Mouse (Mus musculus) MEL (cell line): ENCODE measurements around the gene Adam19. TPM values are rescaled to one million over a fixed set of nuclear protein-coding genes. Genes with fewer than 3 reads are reported as not detected.

Experiments used
- DNase-seq: peaks from one replicate; pipeline ENCODE4 v3.0.0; 2011; ENCODE audit warnings: low read depth, low spot score
- H3K27ac ChIP-seq: 2 replicates; pipeline ENCODE4 v1.5.1; 2012; ENCODE audit warnings: low read depth, mild to moderate bottlenecking, control low read depth, low read length, moderate library complexity; ENCODE audit not compliant: control insufficient read depth
- H3K27me3 ChIP-seq, 2 experiments: fragments of 150-350 bp in 1 of 2; sonication (generic) in 1 of 2; 2 replicates each; pipeline ENCODE4 v1.6.1; 2012; ENCODE audit warnings: low read length in 2 of 2, mild to moderate bottlenecking in 2 of 2, improper control_type of control experiment in 1 of 2, moderate library complexity in 1 of 2; ENCODE audit not compliant: insufficient read depth in 2 of 2, control insufficient read depth in 1 of 2
- H3K36me3 ChIP-seq, 2 experiments: 2 replicates each; pipeline ENCODE4 v1.6.1; 2012 to 2014; ENCODE audit warnings: low read length in 2 of 2, improper control_type of control experiment in 1 of 2, inconsistent platforms in 1 of 2, mild to moderate bottlenecking in 1 of 2; ENCODE audit not compliant: insufficient read depth in 2 of 2, control insufficient read depth in 1 of 2
- H3K4me1 ChIP-seq, 2 experiments: fragments of 150-350 bp in 1 of 2; sonication (generic) in 1 of 2; 2 replicates each; pipeline ENCODE4 v1.6.1; 2012; ENCODE audit warnings: low read length in 2 of 2, improper control_type of control experiment in 1 of 2, mild to moderate bottlenecking in 1 of 2; ENCODE audit not compliant: insufficient read depth in 2 of 2, control insufficient read depth in 1 of 2
- H3K4me3 ChIP-seq, 2 experiments: fragments of 150-350 bp in 1 of 2; sonication (generic) in 1 of 2; 2 replicates each; pipeline ENCODE4 v1.5.1; 2012; ENCODE audit warnings: low read depth in 2 of 2, low read length in 2 of 2, mild to moderate bottlenecking in 2 of 2, moderate library complexity in 2 of 2, control low read depth in 1 of 2, improper control_type of control experiment in 1 of 2; ENCODE audit not compliant: control insufficient read depth in 1 of 2, insufficient read depth in 1 of 2
- H3K79me2 ChIP-seq: 2 replicates; pipeline ENCODE4 v1.6.1; 2012; ENCODE audit warnings: mild to moderate bottlenecking, low read length, moderate library complexity; ENCODE audit not compliant: control insufficient read depth, poor library complexity, insufficient read depth
- H3K9ac ChIP-seq: 2 replicates; pipeline ENCODE4 v1.6.1; 2012; ENCODE audit warnings: low read depth, mild to moderate bottlenecking, control low read depth, low read length, moderate library complexity; ENCODE audit not compliant: control insufficient read depth, poor library complexity, severe bottlenecking
- H3K9me3 ChIP-seq: fragments of 150-350 bp; sonication (generic); replicated peaks from 2 replicates; pipeline ENCODE4 v1.6.1; 2012; ENCODE audit warnings: mild to moderate bottlenecking, low read length, improper control_type of control experiment, moderate library complexity; ENCODE audit not compliant: insufficient read depth
- CHD2 ChIP-seq: IDR thresholded peaks from 2 replicates; pipeline ENCODE4 v1.6.1; 2011; ENCODE audit warnings: low read length, improper control_type of control experiment
- CTCF ChIP-seq, 3 experiments: IDR thresholded peaks in 2 of 3; conservative IDR thresholded peaks in 1 of 3; 2 replicates each; pipeline ENCODE4 v1.5.1; 2011 to 2012; ENCODE audit warnings: low read length in 3 of 3, low read depth in 2 of 3, mild to moderate bottlenecking in 2 of 3, improper control_type of control experiment in 1 of 3, inconsistent platforms in 1 of 3, mixed read lengths in 1 of 3, moderate library complexity in 1 of 3; ENCODE audit not compliant: control insufficient read depth in 1 of 3, insufficient read depth in 1 of 3, poor library complexity in 1 of 3, severe bottlenecking in 1 of 3
- E2F4 ChIP-seq: IDR thresholded peaks from 2 replicates; pipeline ENCODE4 v1.6.1; 2011; ENCODE audit warnings: low read depth, low read length, improper control_type of control experiment, borderline replicate concordance
- ELF1 ChIP-seq: IDR thresholded peaks from 2 replicates; pipeline ENCODE4 v1.6.1; 2014; ENCODE audit warnings: low read depth, mild to moderate bottlenecking, inconsistent platforms, low read length, improper control_type of control experiment, moderate library complexity
- ETS1 ChIP-seq: IDR thresholded peaks from 2 replicates; pipeline ENCODE4 v1.6.1; 2012; ENCODE audit warnings: low read depth, mild to moderate bottlenecking, inconsistent platforms, low read length, improper control_type of control experiment, moderate library complexity
- HCFC1 ChIP-seq: IDR thresholded peaks from 2 replicates; pipeline ENCODE4 v1.6.1; 2012; ENCODE audit warnings: low read depth, mild to moderate bottlenecking, inconsistent platforms, low read length, improper control_type of control experiment, moderate library complexity
- JUND ChIP-seq: IDR thresholded peaks from 2 replicates; pipeline ENCODE4 v1.6.1; 2011; ENCODE audit warnings: low read depth, mild to moderate bottlenecking, improper control_type of control experiment, low read length
- MYB ChIP-seq: IDR thresholded peaks from 2 replicates; pipeline ENCODE4 v1.6.1; 2011; ENCODE audit warnings: mild to moderate bottlenecking, low read depth, low read length, improper control_type of control experiment
- MYC ChIP-seq: IDR thresholded peaks from 2 replicates; pipeline ENCODE4 v1.6.1; 2011; ENCODE audit warnings: low read depth, mild to moderate bottlenecking, low read length, improper control_type of control experiment, moderate library complexity
- NELFE ChIP-seq: IDR thresholded peaks from 2 replicates; pipeline ENCODE4 v1.6.1; 2011; ENCODE audit warnings: low read depth, low read length, improper control_type of control experiment
- POLR2AphosphoS2 ChIP-seq: IDR thresholded peaks from 2 replicates; pipeline ENCODE4 v1.6.1; 2011; ENCODE audit warnings: low read length, improper control_type of control experiment
- SMC3 ChIP-seq: IDR thresholded peaks from 2 replicates; pipeline ENCODE4 v1.6.1; 2011; ENCODE audit warnings: low read depth, low read length, improper control_type of control experiment
- TBP ChIP-seq: IDR thresholded peaks from 2 replicates; pipeline ENCODE4 v1.8.0; 2011; ENCODE audit warnings: low read depth, low read length, improper control_type of control experiment
- ZKSCAN1 ChIP-seq: IDR thresholded peaks from 2 replicates; pipeline ENCODE4 v1.6.1; 2012; ENCODE audit warnings: low read depth, mild to moderate bottlenecking, inconsistent platforms, low read length, improper control_type of control experiment, moderate library complexity
- ZMIZ1 ChIP-seq: IDR thresholded peaks from 2 replicates; pipeline ENCODE4 v1.6.1; 2012; ENCODE audit warnings: low read depth, mild to moderate bottlenecking, inconsistent platforms, low read length, improper control_type of control experiment, moderate library complexity
- polyA plus RNA-seq, 2 experiments: library from polyadenylated mRNA; stranded (reverse) in 1 of 2; unstranded in 1 of 2; fragments of >175 nt in 1 of 2; fragments of >200 nt in 1 of 2; gene quantifications; 2 replicates each; pipeline versions ENCODE4 v1.2.1 to v1.2.4; 2012; ENCODE audit warnings: low replicate concordance in 2 of 2, low read depth in 1 of 2; ENCODE audit not compliant: insufficient read length in 2 of 2, insufficient read depth in 1 of 2, missing spikeins in 1 of 2
- total RNA-seq: library from RNA; depleted of rRNA; stranded (reverse); fragments of 300-350 nt; gene quantifications from 2 replicates; pipeline ENCODE4 v1.2.3, GENCODE M21; 2012

Gene Adam19
- total and polyA plus RNA-seq, 3 experiments, result 0.12 to 0.19 TPM; not detected in 1

DNA sequence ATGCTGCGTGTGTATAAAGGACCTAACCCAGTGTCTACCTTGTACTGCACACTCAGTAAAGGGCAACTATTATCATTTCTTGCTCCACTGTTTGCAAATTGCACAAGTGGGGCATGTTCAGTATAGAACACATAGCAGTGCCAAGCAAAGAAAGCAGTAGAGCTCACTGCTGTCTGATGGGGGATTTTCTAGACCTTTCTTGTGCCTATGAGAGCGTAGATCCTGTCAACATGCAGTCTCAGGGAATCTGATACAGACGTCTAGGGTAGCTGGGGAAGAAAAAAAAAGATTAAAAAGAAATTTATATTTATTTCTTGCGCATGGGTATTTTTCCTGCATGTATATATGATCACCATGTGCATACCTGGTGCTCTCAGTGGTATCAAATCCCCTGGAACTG is 14.4 kb downstream of the Adam19 start:
- no peaks in the 10 kb centered on the region for H3K27me3 ChIP-seq
- no peaks in the 10 kb centered on the region for H3K9me3 ChIP-seq
- no peak for DNase-seq
- H3K4me3 ChIP-seq, result no peak overlapping the region
- H3K9ac ChIP-seq, result no peak overlapping the region
- no peaks in the 10 kb centered on the region for H3K79me2 ChIP-seq
- peaks cover 0 to 9% of the 10 kb centered on the region in 2 experiments; a peak in 2 of 4 replicates for H3K36me3 ChIP-seq
- TF ChIP-seq ZMIZ1, result no peak
- H3K27ac ChIP-seq, result no peak overlapping the region
- peaks cover 6 to 14% of the 10 kb centered on the region in 2 experiments; a peak in 3 of 4 replicates for H3K4me1 ChIP-seq

GRCm38 (mm10) chr11:46070789-46071188 is 15.0 kb downstream of the Adam19 start:
- Histone ChIP-seq H3K36me3 (peaks cover 0 to 11% of the 10 kb centered on the region in 2 experiments; a peak in 2 of 4 replicates), H3K79me2 (no peaks in the 10 kb centered on the region), H3K4me1 (peaks cover 10 to 13% of the 10 kb centered on the region in 2 experiments), H3K27ac (no peak overlapping the region), H3K9ac (no peak overlapping the region), H3K4me3 (no peak overlapping the region), H3K9me3 (no peaks in the 10 kb centered on the region), H3K27me3 (no peaks in the 10 kb centered on the region)
- TF ChIP-seq CTCF (IDR thresholded peaks at IDR 0.05 in 2 of 3, conservative IDR thresholded peaks at IDR 0.05 in 1 of 3; ENCODE audit: control insufficient read depth in 1 of 3, insufficient read depth in 1 of 3, low read depth in 2 of 3, low read length in 3 of 3, poor library complexity in 1 of 3, severe bottlenecking in 1 of 3) (peak in 1 of 3 experiments; percentile 37; a peak in 3 of 6 replicates), ELF1 (no peak), SMC3 (peak; percentile 16; the same call in 1 of the 2 replicates)
- DNase-seq, result no peak

- Histone ChIP-seq H3K27me3 (no peaks in the 10 kb centered on the region), H3K36me3 (peaks cover 0 to 23% of the 10 kb centered on the region in 2 experiments; a peak in 2 of 4 replicates), H3K79me2 (no peaks in the 10 kb centered on the region), H3K9ac (no peak overlapping the region), H3K27ac (no peak overlapping the region), H3K9me3 (no peaks in the 10 kb centered on the region), H3K4me3 (no peak overlapping the region), H3K4me1 (peaks cover 21 to 25% of the 10 kb centered on the region in 2 experiments)
- DNase-seq, result no peak
- no peak for TF ChIP-seq JUND
- TF ChIP-seq CHD2, result no peak
- TF ChIP-seq ELF1, result no peak
- no peak for TF ChIP-seq ETS1
- TF ChIP-seq NELFE, result no peak
- no peak for TF ChIP-seq MYB
- TF ChIP-seq HCFC1, result no peak
- TF ChIP-seq CTCF (IDR thresholded peaks at IDR 0.05 in 2 of 3, conservative IDR thresholded peaks at IDR 0.05 in 1 of 3; ENCODE audit: control insufficient read depth in 1 of 3, insufficient read depth in 1 of 3, low read depth in 2 of 3, low read length in 3 of 3, poor library complexity in 1 of 3, severe bottlenecking in 1 of 3), result no peak
- TF ChIP-seq E2F4, result no peak
- no peak for TF ChIP-seq ZKSCAN1
- no peak for TF ChIP-seq POLR2AphosphoS2
- TF ChIP-seq TBP, result no peak
- TF ChIP-seq MYC, result no peak
These were observed 16.8 kb downstream of the Adam19 start for GRCm38 (mm10) chr11:46072466-46073060.
